Mouse (Mus musculus) MEL (cell line): Measurements from ENCODE around the gene Pou2f2. TPM values are rescaled to one million over a fixed set of nuclear protein-coding genes. Genes with fewer than 3 reads are reported as not detected.

Source experiments
- DNase-seq: peaks from one replicate; pipeline ENCODE4 v3.0.0; 2011; ENCODE audit warnings: low read depth, low spot score
- H3K27ac ChIP-seq: 2 replicates; pipeline ENCODE4 v1.5.1; 2012; ENCODE audit warnings: low read depth, mild to moderate bottlenecking, control low read depth, low read length, moderate library complexity; ENCODE audit not compliant: control insufficient read depth
- H3K27me3 ChIP-seq, 2 experiments: fragments of 150-350 bp in 1 of 2; sonication (generic) in 1 of 2; 2 replicates each; pipeline ENCODE4 v1.6.1; 2012; ENCODE audit warnings: low read length in 2 of 2, mild to moderate bottlenecking in 2 of 2, improper control_type of control experiment in 1 of 2, moderate library complexity in 1 of 2; ENCODE audit not compliant: insufficient read depth in 2 of 2, control insufficient read depth in 1 of 2
- H3K36me3 ChIP-seq, 2 experiments: 2 replicates each; pipeline ENCODE4 v1.6.1; 2012 to 2014; ENCODE audit warnings: low read length in 2 of 2, improper control_type of control experiment in 1 of 2, inconsistent platforms in 1 of 2, mild to moderate bottlenecking in 1 of 2; ENCODE audit not compliant: insufficient read depth in 2 of 2, control insufficient read depth in 1 of 2
- H3K4me1 ChIP-seq, 2 experiments: fragments of 150-350 bp in 1 of 2; sonication (generic) in 1 of 2; 2 replicates each; pipeline ENCODE4 v1.6.1; 2012; ENCODE audit warnings: low read length in 2 of 2, improper control_type of control experiment in 1 of 2, mild to moderate bottlenecking in 1 of 2; ENCODE audit not compliant: insufficient read depth in 2 of 2, control insufficient read depth in 1 of 2
- H3K4me3 ChIP-seq, 2 experiments: fragments of 150-350 bp in 1 of 2; sonication (generic) in 1 of 2; 2 replicates each; pipeline ENCODE4 v1.5.1; 2012; ENCODE audit warnings: low read depth in 2 of 2, low read length in 2 of 2, mild to moderate bottlenecking in 2 of 2, moderate library complexity in 2 of 2, control low read depth in 1 of 2, improper control_type of control experiment in 1 of 2; ENCODE audit not compliant: control insufficient read depth in 1 of 2, insufficient read depth in 1 of 2
- H3K79me2 ChIP-seq: 2 replicates; pipeline ENCODE4 v1.6.1; 2012; ENCODE audit warnings: mild to moderate bottlenecking, low read length, moderate library complexity; ENCODE audit not compliant: control insufficient read depth, poor library complexity, insufficient read depth
- H3K9ac ChIP-seq: 2 replicates; pipeline ENCODE4 v1.6.1; 2012; ENCODE audit warnings: low read depth, mild to moderate bottlenecking, control low read depth, low read length, moderate library complexity; ENCODE audit not compliant: control insufficient read depth, poor library complexity, severe bottlenecking
- H3K9me3 ChIP-seq: fragments of 150-350 bp; sonication (generic); replicated peaks from 2 replicates; pipeline ENCODE4 v1.6.1; 2012; ENCODE audit warnings: mild to moderate bottlenecking, low read length, improper control_type of control experiment, moderate library complexity; ENCODE audit not compliant: insufficient read depth
- CHD2 ChIP-seq: IDR thresholded peaks from 2 replicates; pipeline ENCODE4 v1.6.1; 2011; ENCODE audit warnings: low read length, improper control_type of control experiment
- CTCF ChIP-seq, 3 experiments: IDR thresholded peaks in 2 of 3; conservative IDR thresholded peaks in 1 of 3; 2 replicates each; pipeline ENCODE4 v1.5.1; 2011 to 2012; ENCODE audit warnings: low read length in 3 of 3, low read depth in 2 of 3, mild to moderate bottlenecking in 2 of 3, improper control_type of control experiment in 1 of 3, inconsistent platforms in 1 of 3, mixed read lengths in 1 of 3, moderate library complexity in 1 of 3; ENCODE audit not compliant: control insufficient read depth in 1 of 3, insufficient read depth in 1 of 3, poor library complexity in 1 of 3, severe bottlenecking in 1 of 3
- ELF1 ChIP-seq: IDR thresholded peaks from 2 replicates; pipeline ENCODE4 v1.6.1; 2014; ENCODE audit warnings: low read depth, mild to moderate bottlenecking, inconsistent platforms, low read length, improper control_type of control experiment, moderate library complexity
- EP300 ChIP-seq, 2 experiments: IDR thresholded peaks; 2 replicates each; pipeline ENCODE4 v1.6.1; 2011; ENCODE audit warnings: improper control_type of control experiment in 2 of 2, low read length in 2 of 2, low read depth in 1 of 2, mild to moderate bottlenecking in 1 of 2
- ETS1 ChIP-seq: IDR thresholded peaks from 2 replicates; pipeline ENCODE4 v1.6.1; 2012; ENCODE audit warnings: low read depth, mild to moderate bottlenecking, inconsistent platforms, low read length, improper control_type of control experiment, moderate library complexity
- GATA1 ChIP-seq: IDR thresholded peaks from 2 replicates; pipeline ENCODE4 v1.6.1; 2011; ENCODE audit warnings: low read depth, low read length, improper control_type of control experiment
- HCFC1 ChIP-seq: IDR thresholded peaks from 2 replicates; pipeline ENCODE4 v1.6.1; 2012; ENCODE audit warnings: low read depth, mild to moderate bottlenecking, inconsistent platforms, low read length, improper control_type of control experiment, moderate library complexity
- JUND ChIP-seq: IDR thresholded peaks from 2 replicates; pipeline ENCODE4 v1.6.1; 2011; ENCODE audit warnings: low read depth, mild to moderate bottlenecking, improper control_type of control experiment, low read length
- MAZ ChIP-seq: IDR thresholded peaks from 2 replicates; pipeline ENCODE4 v1.6.1; 2012; ENCODE audit warnings: low read depth, mild to moderate bottlenecking, inconsistent platforms, low read length, improper control_type of control experiment
- MXI1 ChIP-seq: IDR thresholded peaks from 2 replicates; pipeline ENCODE4 v1.6.1; 2011; ENCODE audit warnings: mild to moderate bottlenecking, low read depth, low read length, improper control_type of control experiment
- MYC ChIP-seq: IDR thresholded peaks from 2 replicates; pipeline ENCODE4 v1.6.1; 2011; ENCODE audit warnings: low read depth, mild to moderate bottlenecking, low read length, improper control_type of control experiment, moderate library complexity
- NRF1 ChIP-seq: IDR thresholded peaks from 2 replicates; pipeline ENCODE4 v1.6.1; 2014; ENCODE audit warnings: low read depth, mild to moderate bottlenecking, inconsistent platforms, low read length, improper control_type of control experiment, moderate library complexity; ENCODE audit not compliant: poor library complexity, insufficient read depth, severe bottlenecking
- TAL1 ChIP-seq: IDR thresholded peaks from 2 replicates; pipeline ENCODE4 v1.6.1; 2012; ENCODE audit warnings: mild to moderate bottlenecking, inconsistent platforms, low read length, moderate library complexity, mixed read lengths
- TBP ChIP-seq: IDR thresholded peaks from 2 replicates; pipeline ENCODE4 v1.8.0; 2011; ENCODE audit warnings: low read depth, low read length, improper control_type of control experiment
- TCF12 ChIP-seq: IDR thresholded peaks from 2 replicates; pipeline ENCODE4 v1.6.1; 2014; ENCODE audit warnings: low read depth, mild to moderate bottlenecking, inconsistent platforms, low read length, improper control_type of control experiment, moderate library complexity
- UBTF ChIP-seq: IDR thresholded peaks from 2 replicates; pipeline ENCODE4 v1.6.1; 2012; ENCODE audit warnings: low read depth, mild to moderate bottlenecking, inconsistent platforms, low read length, improper control_type of control experiment, moderate library complexity, borderline replicate concordance; ENCODE audit not compliant: insufficient read depth
- USF1 ChIP-seq: IDR thresholded peaks from 2 replicates; pipeline ENCODE4 v1.6.1; 2014; ENCODE audit warnings: low read depth, mild to moderate bottlenecking, inconsistent platforms, low read length, improper control_type of control experiment, moderate library complexity
- ZC3H11A ChIP-seq: IDR thresholded peaks from 2 replicates; pipeline ENCODE4 v1.6.1; 2012; ENCODE audit warnings: low read depth, mild to moderate bottlenecking, inconsistent platforms, low read length, improper control_type of control experiment
- polyA plus RNA-seq, 2 experiments: library from polyadenylated mRNA; stranded (reverse) in 1 of 2; unstranded in 1 of 2; fragments of >175 nt in 1 of 2; fragments of >200 nt in 1 of 2; gene quantifications; 2 replicates each; pipeline versions ENCODE4 v1.2.1 to v1.2.4; 2012; ENCODE audit warnings: low replicate concordance in 2 of 2, low read depth in 1 of 2; ENCODE audit not compliant: insufficient read length in 2 of 2, insufficient read depth in 1 of 2, missing spikeins in 1 of 2
- total RNA-seq: library from RNA; depleted of rRNA; stranded (reverse); fragments of 300-350 nt; gene quantifications from 2 replicates; pipeline ENCODE4 v1.2.3, GENCODE M21; 2012

The Pou2f2 gene
- total and polyA plus RNA-seq, 3 experiments = 0.73 to 6.4 TPM; not detected in 1

GRCm38 (mm10) chr7:25180512-25180911, 986 bp upstream of the Pou2f2 start:
- DNase-seq = peak; percentile 81
- Histone ChIP-seq H3K4me1 (peaks cover 0 to 16% of the 10 kb centered on the region in 2 experiments; a peak in 3 of 4 replicates), H3K27me3 (no peaks in the 10 kb centered on the region; a peak in 1 of 4 replicates), H3K36me3 (peaks cover 0 to 2% of the 10 kb centered on the region in 2 experiments; a peak in 2 of 4 replicates), H3K79me2 (no peaks in the 10 kb centered on the region; the same call in 1 of the 2 replicates), H3K4me3 (peak overlapping the region; percentile 17 to 56), H3K27ac (peak overlapping the region; percentile 58), H3K9ac (peak overlapping the region; percentile 59), H3K9me3 (no peaks in the 10 kb centered on the region)
- TF ChIP-seq UBTF (0 out of 2 replicates have a peak, but pooled peaks have one; percentile 35), TCF12 (peak; percentile 60), TAL1 (peak; percentile 71), GATA1 (peak; percentile 66; the same call in 1 of the 2 replicates), ELF1 (peak; percentile 47; the same call in 1 of the 2 replicates), TBP (no peak), MAZ (peak; percentile 54; the same call in 1 of the 2 replicates), EP300 (IDR thresholded peaks at IDR 0.05; ENCODE audit: low read depth in 1 of 2, low read length in 2 of 2) (peak; percentile 46 to 70; a peak in 3 of 4 replicates), MXI1 (0 out of 2 replicates have a peak, but pooled peaks have one; percentile 27), CTCF (IDR thresholded peaks at IDR 0.05 in 2 of 3, conservative IDR thresholded peaks at IDR 0.05 in 1 of 3; ENCODE audit: control insufficient read depth in 1 of 3, insufficient read depth in 1 of 3, low read depth in 2 of 3, low read length in 3 of 3, poor library complexity in 1 of 3, severe bottlenecking in 1 of 3) (no peak), JUND (no peak), USF1 (no peak)

GRCm38 (mm10) chr7:25178787-25179605, 530 bp downstream of the Pou2f2 start:
- H3K9me3 ChIP-seq = no peaks in the 10 kb centered on the region
- H3K27ac ChIP-seq = peak overlapping the region; percentile 51
- peaks cover 0 to 2% of the 10 kb centered on the region in 2 experiments; a peak in 2 of 4 replicates for H3K36me3 ChIP-seq
- no peaks in the 10 kb centered on the region; a peak in 1 of 4 replicates for H3K27me3 ChIP-seq
- peak overlapping the region; percentile 80 for H3K9ac ChIP-seq
- TF ChIP-seq NRF1 (no peak), ETS1 (no peak), TAL1 (no peak), ZC3H11A (no peak), MAZ (0 out of 2 replicates have a peak, but pooled peaks have one; percentile 6), ELF1 (no peak), MYC (no peak), UBTF (peak; percentile 92), CHD2 (no peak), HCFC1 (no peak)
- peaks cover 0 to 10% of the 10 kb centered on the region in 2 experiments; a peak in 3 of 4 replicates for H3K4me1 ChIP-seq
- H3K4me3 ChIP-seq = peak overlapping the region; percentile 55
- peak; percentile 62 for DNase-seq
- H3K79me2 ChIP-seq = no peaks in the 10 kb centered on the region; the same call in 1 of the 2 replicates
